Mouse (Mus musculus) heart, adult 2 months (tissue): ENCODE measurements around the gene Kalrn. TPM values are rescaled to one million over a fixed set of nuclear protein-coding genes. Genes with fewer than 3 reads are reported as not detected.

ENCODE experiments used
- DNase-seq, 2 experiments: peaks; one replicate each; pipeline ENCODE4 v3.0.0; 2021
- H3K27ac ChIP-seq: fragments of 200-600 bp; 2 replicates; pipeline ENCODE4 v1.8.1; 2022
- H3K27me3 ChIP-seq: fragments of 200-500 bp; 2 replicates; pipeline ENCODE4 v1.6.1; 2012; ENCODE audit warnings: mild to moderate bottlenecking, low read length, inconsistent platforms, mixed read lengths; ENCODE audit not compliant: control insufficient read depth, insufficient read depth
- H3K36me3 ChIP-seq: fragments of 200-500 bp; 2 replicates; pipeline ENCODE4 v1.6.1; 2012; ENCODE audit warnings: low read length, inconsistent platforms; ENCODE audit not compliant: control insufficient read depth, insufficient read depth
- H3K4me1 ChIP-seq: fragments of 200-500 bp; 2 replicates; pipeline ENCODE4 v1.6.1; 2011; ENCODE audit warnings: low read length; ENCODE audit not compliant: control insufficient read depth, insufficient read depth
- H3K4me3 ChIP-seq: fragments of 200-600 bp; 2 replicates; pipeline ENCODE4 v1.8.1; 2022
- H3K79me2 ChIP-seq: fragments of 200-500 bp; replicated peaks from 2 replicates; pipeline ENCODE4 v1.6.1; 2012; ENCODE audit warnings: mild to moderate bottlenecking, inconsistent platforms, low read length, moderate library complexity, mixed read lengths; ENCODE audit not compliant: control insufficient read depth, insufficient read depth
- H3K9ac ChIP-seq: fragments of 200-500 bp; 2 replicates; pipeline ENCODE4 v1.6.1; 2012; ENCODE audit warnings: low read depth, mild to moderate bottlenecking, control low read depth, inconsistent platforms, low read length, mixed read lengths
- CTCF ChIP-seq: fragments of 200-600 bp; IDR thresholded peaks from 2 replicates; pipeline ENCODE4 v1.8.1; 2022; ENCODE audit warnings: antibody characterized with exemption, mild to moderate bottlenecking, moderate library complexity
- EP300 ChIP-seq: fragments of 200-500 bp; IDR thresholded peaks from 2 replicates; pipeline ENCODE4 v1.6.1; 2011; ENCODE audit warnings: low read depth, low read length, control low read depth; ENCODE audit not compliant: insufficient read depth
- POLR2A ChIP-seq: fragments of 200-500 bp; IDR thresholded peaks from 2 replicates; pipeline ENCODE4 v1.6.1; 2011; ENCODE audit warnings: mild to moderate bottlenecking, low read depth, low read length, control low read depth; ENCODE audit not compliant: insufficient read depth
- WGBS: fragments of 180-500 bp; shearing (Covaris S2); methylation state at CpG from one replicate; pipeline ENCODE4 v1.1.7; 2018; 5-methylcytosine and 5-hydroxymethylcytosine counted together
- intact Hi-C: fragments of 180-260 bp; cut with DNase I; formaldehyde crosslinking; loops from one replicate; pipeline ENCODE4 v1.15.1; 2025
- polyA plus RNA-seq: library from polyadenylated mRNA; depleted of rRNA; stranded (reverse); fragments of >200 nt; gene quantifications from 2 replicates; pipeline ENCODE4 v1.2.3, GENCODE M21; 2012
- total RNA-seq, 2 experiments: library from RNA; stranded (reverse); gene quantifications; 2 replicates each; pipeline ENCODE4 v1.2.3; 2021

The Kalrn gene
- total and polyA plus RNA-seq, 3 experiments: 8.2 to 31.8 (median 26.1) TPM

DNA sequence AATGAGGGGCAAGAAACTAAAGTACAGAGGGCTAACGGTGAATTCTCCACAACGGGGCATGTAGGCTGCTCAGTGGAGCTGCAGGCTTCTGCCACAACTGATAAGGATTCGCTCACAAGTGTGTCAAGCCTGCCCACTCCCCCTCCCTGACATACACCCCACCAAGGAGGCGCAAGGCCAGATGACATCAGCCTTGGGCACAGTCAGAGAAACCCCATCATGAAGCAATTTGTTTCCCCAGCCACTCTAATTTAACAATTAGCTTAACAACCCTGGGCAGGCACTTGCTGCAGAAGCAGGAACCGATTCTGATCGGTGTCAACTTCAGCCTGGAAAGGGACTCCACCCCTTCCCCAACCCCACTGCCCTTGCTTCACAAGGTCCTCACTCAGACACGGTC lies 38.2 kb downstream of the Kalrn start:
- intact Hi-C loops: no loop called here
- H3K36me3 ChIP-seq: no peaks in the 10 kb centered on the region

DNA sequence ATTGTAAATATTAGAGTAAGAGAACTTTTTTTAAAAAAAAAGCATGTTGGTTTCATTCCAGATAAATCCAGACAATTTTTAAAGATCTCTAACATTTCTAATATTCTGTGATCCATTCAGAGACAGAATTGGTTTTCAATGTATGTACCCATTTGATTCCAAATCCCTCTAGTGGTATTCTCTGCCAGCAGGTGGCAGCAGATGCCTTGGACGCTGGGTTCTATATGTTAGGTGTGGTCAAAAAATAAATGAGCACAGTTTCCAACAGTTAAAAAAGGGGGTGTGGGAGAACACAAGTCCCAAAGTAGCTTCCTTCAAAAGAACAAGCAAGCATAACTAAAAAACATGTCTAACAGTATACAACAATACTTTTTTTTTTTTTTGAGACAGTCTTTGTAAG lies 41.8 kb downstream of the Kalrn start:
- DNase-seq: peak; percentile 23 to 61
- H3K27ac ChIP-seq: no peak overlapping the region
- peaks cover 4% of the 10 kb centered on the region for H3K4me1 ChIP-seq
- H3K4me3 ChIP-seq: no peak overlapping the region
- 8% methylated on average over 1 of the region's 1 CpGs for WGBS
- no peaks in the 10 kb centered on the region for H3K79me2 ChIP-seq
- no peak overlapping the region for H3K9ac ChIP-seq
- H3K36me3 ChIP-seq: no peaks in the 10 kb centered on the region
- H3K27me3 ChIP-seq: no peaks in the 10 kb centered on the region
- intact Hi-C loops: loop anchor here (1.0 to 5.0 kb wide), 4 partner anchors 41 to 187 kb away; partner anchors contain the start of gene Kalrn
- TF ChIP-seq POLR2A (no peak), CTCF (peak; percentile 91), EP300 (0 out of 2 replicates have a peak, but pooled peaks have one; percentile 16)

More for the DNA sequence above, 38.2 kb downstream of the Kalrn start:
- Histone ChIP-seq H3K9ac (no peak overlapping the region), H3K4me1 (peaks cover 2% of the 10 kb centered on the region), H3K27ac (no peak overlapping the region), H3K79me2 (peaks cover 2% of the 10 kb centered on the region; the same call in 1 of the 2 replicates), H3K27me3 (no peaks in the 10 kb centered on the region), H3K4me3 (no peak overlapping the region)
- DNase-seq: peak; percentile 32 to 47
- TF ChIP-seq POLR2A: no peak
- TF ChIP-seq EP300: no peak
- no peak for TF ChIP-seq CTCF
- 43% methylated on average over 7 of the region's 7 CpGs for WGBS

DNA sequence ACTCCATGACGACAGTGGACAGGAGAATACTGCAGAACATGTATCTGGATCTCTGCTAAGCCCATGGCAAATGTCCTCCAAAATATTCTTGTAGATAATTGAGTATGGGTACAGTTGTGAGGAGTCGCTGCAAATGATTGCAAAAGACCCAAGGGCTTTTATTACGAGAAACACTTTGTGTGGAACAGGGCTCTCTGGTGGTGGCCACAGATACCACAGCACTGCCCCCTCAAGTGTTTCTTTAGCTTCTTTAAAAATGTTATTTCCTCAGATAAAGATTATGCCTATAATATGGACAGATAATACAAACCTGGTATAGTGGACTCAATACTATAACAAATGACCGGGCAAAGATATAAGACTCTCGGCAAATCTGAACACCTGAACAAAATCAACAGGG lies 43.3 kb downstream of the Kalrn start:
- intact Hi-C loops: loop anchor here (2.0 to 5.0 kb wide), 3 partner anchors 43 to 185 kb away; partner anchors contain the start of gene Kalrn
- TF ChIP-seq CTCF (peak; percentile 48), EP300 (no peak), POLR2A (no peak)

DNA sequence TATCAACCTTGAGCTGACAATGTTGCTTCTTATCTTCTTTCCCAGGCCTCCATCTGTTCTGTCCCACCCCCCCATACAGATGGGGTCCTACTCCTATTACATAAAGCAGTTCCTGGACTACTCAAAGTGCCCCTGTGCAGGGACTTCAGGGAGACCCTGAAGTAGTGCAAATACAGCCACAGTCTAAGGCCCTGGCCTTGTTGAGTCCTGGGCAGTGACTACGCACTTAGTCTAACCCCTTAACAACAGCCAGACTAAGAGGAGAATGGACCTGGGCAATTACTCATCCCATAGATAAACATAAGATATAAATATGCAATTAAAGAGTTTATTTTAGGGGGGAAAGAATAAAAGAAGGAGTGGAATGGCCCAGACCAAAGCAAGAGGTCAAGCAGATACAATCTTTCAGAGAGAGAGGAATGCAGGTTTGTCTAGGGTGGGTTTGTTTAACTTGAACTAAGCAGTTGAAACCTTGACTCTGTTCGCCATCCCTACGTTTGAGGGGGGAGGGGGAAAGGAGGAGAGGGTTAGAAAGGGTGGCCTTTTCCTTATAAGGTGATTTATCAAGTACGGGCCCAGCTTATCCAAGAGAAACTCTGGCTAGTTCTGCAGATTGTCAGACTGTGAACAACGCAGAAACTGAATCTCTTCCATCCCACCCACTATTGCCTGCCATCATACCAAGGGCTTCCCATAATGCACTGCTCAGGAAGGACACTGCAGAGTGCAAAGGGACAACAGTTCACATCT lies 44.9 kb downstream of the Kalrn start:
- Histone ChIP-seq H3K27me3 (no peaks in the 10 kb centered on the region), H3K27ac (no peak overlapping the region), H3K4me1 (peaks cover 8% of the 10 kb centered on the region), H3K9ac (no peak overlapping the region), H3K79me2 (no peaks in the 10 kb centered on the region), H3K36me3 (no peaks in the 10 kb centered on the region; the same call in 1 of the 2 replicates), H3K4me3 (no peak overlapping the region)
- no peak for TF ChIP-seq POLR2A
- intact Hi-C loops: loop anchor here (5.0 kb wide), 1 partner anchor 36 kb away; no protein-coding TSS in a partner anchor
- DNase-seq: no peak
- 82% methylated on average over 5 of the region's 5 CpGs for WGBS

More for the DNA sequence above, 43.3 kb downstream of the Kalrn start:
- no peak overlapping the region for H3K4me3 ChIP-seq
- no peak for DNase-seq
- no peaks in the 10 kb centered on the region for H3K27me3 ChIP-seq
- H3K27ac ChIP-seq: no peak overlapping the region
- H3K9ac ChIP-seq: no peak overlapping the region
- H3K36me3 ChIP-seq: no peaks in the 10 kb centered on the region
- no peaks in the 10 kb centered on the region for H3K79me2 ChIP-seq
- 84% methylated on average over 5 of the region's 5 CpGs for WGBS
- peaks cover 8% of the 10 kb centered on the region for H3K4me1 ChIP-seq

DNA sequence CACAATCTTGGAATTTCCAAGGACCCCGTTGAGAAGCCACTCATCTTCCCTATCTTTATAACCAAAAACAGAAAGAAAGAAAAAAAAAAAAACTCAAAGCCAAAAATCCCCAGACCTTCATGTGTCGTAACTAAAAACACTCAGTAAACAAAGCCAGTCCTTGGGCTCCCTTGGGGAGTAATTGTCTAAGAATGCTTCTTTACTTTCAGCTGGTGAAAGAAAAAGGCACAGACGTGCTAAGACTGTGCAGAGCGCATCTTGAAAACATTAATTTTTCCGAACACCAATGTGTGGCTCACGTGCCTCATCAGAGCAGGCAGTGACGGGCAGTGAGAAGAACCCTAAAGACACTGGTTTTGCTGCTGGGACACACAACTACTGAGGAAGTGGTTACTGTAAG lies 47.0 kb downstream of the Kalrn start:
- no peaks in the 10 kb centered on the region for H3K79me2 ChIP-seq
- no peak overlapping the region for H3K27ac ChIP-seq
- intact Hi-C loops: loop anchor here (5.0 kb wide), 1 partner anchor 34 kb away; no protein-coding TSS in a partner anchor
- H3K4me3 ChIP-seq: no peak overlapping the region
- TF ChIP-seq CTCF: no peak
- TF ChIP-seq EP300: no peak
- no peak for TF ChIP-seq POLR2A
- H3K27me3 ChIP-seq: no peaks in the 10 kb centered on the region
- H3K36me3 ChIP-seq: no peaks in the 10 kb centered on the region; the same call in 1 of the 2 replicates
- 51% methylated on average over 7 of the region's 7 CpGs for WGBS
- no peak overlapping the region for H3K9ac ChIP-seq
- no peak for DNase-seq
- peaks cover 8% of the 10 kb centered on the region for H3K4me1 ChIP-seq

DNA sequence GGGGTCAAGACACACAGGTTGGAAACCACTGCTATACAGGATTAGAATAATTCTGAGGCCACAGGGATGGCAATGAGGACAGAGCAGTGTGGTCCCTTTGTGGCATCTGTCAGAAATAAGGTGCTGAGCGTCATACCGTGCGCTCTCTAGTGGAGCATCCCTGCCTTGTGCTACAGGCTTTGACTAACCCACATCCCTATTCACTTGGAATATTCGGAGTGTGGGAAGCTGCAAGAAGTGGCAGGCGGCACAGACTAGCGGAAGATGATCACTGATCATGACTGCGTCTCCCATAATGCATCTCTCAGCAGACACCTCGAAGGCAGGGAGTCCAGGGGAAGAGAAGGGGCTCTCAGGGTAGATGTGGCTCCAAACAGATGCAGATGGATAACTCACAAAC lies 47.5 kb downstream of the Kalrn start:
- no peak overlapping the region for H3K27ac ChIP-seq

More for the DNA sequence above, 47.5 kb downstream of the Kalrn start:
- H3K4me1 ChIP-seq: peaks cover 8% of the 10 kb centered on the region
- WGBS: 76% methylated on average over 8 of the region's 8 CpGs
- TF ChIP-seq EP300 (no peak), CTCF (peak; percentile 44)
- no peaks in the 10 kb centered on the region for H3K27me3 ChIP-seq
- H3K4me3 ChIP-seq: no peak overlapping the region
- no peaks in the 10 kb centered on the region; the same call in 1 of the 2 replicates for H3K79me2 ChIP-seq
- DNase-seq: no peak
- H3K9ac ChIP-seq: no peak overlapping the region
- intact Hi-C loops: loop anchor here (5.0 kb wide), 1 partner anchor 34 kb away; no protein-coding TSS in a partner anchor
- H3K36me3 ChIP-seq: no peaks in the 10 kb centered on the region; the same call in 1 of the 2 replicates
